Mouse (Mus musculus): ENCODE measurements around the gene Bcat1. TPM values are rescaled to one million over a fixed set of nuclear protein-coding genes. Genes with fewer than 3 reads are reported as not detected.

The Bcat1 gene
- total RNA-seq, 2 experiments from 2014 or later: 1.5 to 1.6 TPM

GRCm38 (mm10) chr6:144963156-144963555, 112.8 kb downstream of the Bcat1 start:
- no peak for DNase-seq (ENCODE audit: low spot score)
- intact Hi-C loops (cut with DNase I): loop anchor here (10.0 kb wide), 1 partner anchor 1638 kb away; no protein-coding TSS in a partner anchor

GRCm38 (mm10) chr6:144962013-144962354, 114.0 kb downstream of the Bcat1 start:
- DNase-seq (ENCODE audit: low spot score): no peak
- intact Hi-C loops (cut with DNase I): loop anchor here (10.0 kb wide), 1 partner anchor 1637 kb away; no protein-coding TSS in a partner anchor

DNA sequence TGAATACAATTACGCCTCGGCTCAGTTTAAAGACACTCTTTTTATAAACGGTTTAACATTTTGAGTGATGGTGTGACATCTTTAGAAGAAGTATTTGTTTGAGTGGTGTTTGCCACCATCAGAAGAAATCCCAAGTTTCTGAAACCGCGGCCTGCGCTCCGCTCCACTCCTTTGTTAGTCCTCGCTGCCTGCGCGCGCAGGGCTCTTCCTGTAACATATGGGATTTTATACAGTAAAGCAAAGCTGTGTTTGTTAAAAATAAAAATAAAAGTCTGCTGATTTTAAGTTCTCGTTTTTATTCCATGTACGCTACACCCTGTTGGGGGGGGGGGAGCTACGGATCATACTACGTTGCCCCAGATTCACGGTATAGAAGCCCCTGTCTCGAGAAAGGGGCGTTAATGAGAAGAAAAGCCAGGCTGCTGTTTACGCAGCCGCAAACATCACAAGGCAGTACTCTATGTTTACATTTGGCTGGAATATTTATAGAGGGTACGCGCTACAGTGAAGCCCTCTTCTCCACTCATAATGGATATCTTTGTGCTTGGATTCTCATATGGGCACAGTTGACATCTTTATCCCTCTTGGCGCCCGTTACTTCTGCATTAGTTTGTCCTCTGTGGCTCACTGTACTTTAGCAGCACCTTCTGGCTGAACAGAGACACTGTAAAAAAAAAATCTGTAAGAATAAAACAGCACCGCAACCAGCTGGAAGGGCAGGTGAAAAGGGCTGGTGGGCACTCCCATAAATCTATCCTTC, 114.6 kb downstream of the Bcat1 start:
- DNase-seq (ENCODE audit: low spot score): no peak
- intact Hi-C loops (cut with DNase I): loop anchor here (10.0 kb wide), 1 partner anchor 1637 kb away; no protein-coding TSS in a partner anchor

GRCm38 (mm10) chr6:144955887-144956547, 120.0 kb downstream of the Bcat1 start:
- intact Hi-C loops (cut with DNase I): no loop called here
- no peak for DNase-seq (ENCODE audit: low spot score)

DNA sequence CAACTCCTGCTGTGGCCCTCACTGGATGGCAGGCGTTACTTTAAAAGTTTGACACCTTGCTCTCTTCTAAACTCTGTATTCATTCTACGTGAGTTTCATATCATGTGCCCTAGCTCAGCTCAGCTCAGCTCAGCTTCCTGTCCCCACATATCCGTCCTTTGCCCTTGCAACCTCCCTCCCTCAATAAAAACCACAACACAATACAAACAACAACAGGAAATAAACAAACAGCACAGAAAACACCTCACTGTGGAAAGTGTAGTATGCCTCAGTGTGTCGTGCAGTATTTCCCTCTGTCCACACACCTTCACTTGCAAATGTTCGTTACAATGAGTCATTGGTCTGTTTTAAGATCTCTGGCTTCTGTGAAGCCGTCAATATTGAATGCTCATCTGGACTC, 123.1 kb downstream of the Bcat1 start:
- no peak for DNase-seq (ENCODE audit: low spot score)
- intact Hi-C loops (cut with DNase I): no loop called here

- DNase-seq (ENCODE audit: low spot score): no peak
- intact Hi-C loops (cut with DNase I): no loop called here
These were observed 131.3 kb downstream of the Bcat1 start for GRCm38 (mm10) chr6:144944435-144945365.

Other genes with a start within 250 kb of the Bcat1 start
- 1 to 10 TPM; 2.0 to 2.7 TPM for gene Lrmp, start 39.5 kb upstream of the Bcat1 start, total RNA-seq (2021)
- 1 to 10 TPM in 1 of 2 experiments, under 1 TPM in 1; 0.91 to 1.0 TPM for gene Casc1, start 134.8 kb upstream of the Bcat1 start, total RNA-seq (2021)
- gene Etfrf1, start 134.9 kb upstream of the Bcat1 start, total RNA-seq (2021): 100 to 1,000 TPM; 100 to 112 TPM
- 10 to 100 TPM; 30.4 to 34.0 TPM for gene Kras, start 174.1 kb upstream of the Bcat1 start, total RNA-seq (2021)